Mouse (Mus musculus): Measurements from ENCODE around the gene Ddx23.
A peak's percentile ranks its signal among the peaks of the same experiment; 100 is the strongest.

Gene Ddx23

GRCm38 (mm10) chr15:98674994-98675545 is 12.4 kb upstream of the Ddx23 start:
- DNase-seq (ENCODE audit: extremely low spot score) = no peak

- no peak for DNase-seq (ENCODE audit: extremely low spot score)
These were observed 11.7 kb upstream of the Ddx23 start for GRCm38 (mm10) chr15:98674284-98674993.

- no peak for DNase-seq (ENCODE audit: extremely low spot score)
These were observed 11.0 kb upstream of the Ddx23 start for GRCm38 (mm10) chr15:98673732-98674131.

GRCm38 (mm10) chr15:98672592-98672991 is 9.9 kb upstream of the Ddx23 start:
- no peak for DNase-seq (ENCODE audit: extremely low spot score)

- DNase-seq (ENCODE audit: extremely low spot score) = no peak
These were observed 1.6 kb upstream of the Ddx23 start for GRCm38 (mm10) chr15:98664042-98664907.

- no peak for DNase-seq (ENCODE audit: extremely low spot score)
These were observed 512 bp downstream of the Ddx23 start for GRCm38 (mm10) chr15:98662198-98662566.

GRCm38 (mm10) chr15:98656982-98657751 is 5.5 kb downstream of the Ddx23 start:
- no peak for DNase-seq (ENCODE audit: extremely low spot score)

- no peak for DNase-seq (ENCODE audit: extremely low spot score)
These were observed 10.5 kb downstream of the Ddx23 start for GRCm38 (mm10) chr15:98652174-98652573.

GRCm38 (mm10) chr15:98651431-98651830 is 11.3 kb downstream of the Ddx23 start:
- no peak for DNase-seq (ENCODE audit: extremely low spot score)

GRCm38 (mm10) chr15:98648071-98648470 is 14.6 kb downstream of the Ddx23 start:
- no peak for DNase-seq (ENCODE audit: extremely low spot score)

GRCm38 (mm10) chr15:98647308-98647707 is 15.4 kb downstream of the Ddx23 start:
- no peak for DNase-seq (ENCODE audit: extremely low spot score)

- DNase-seq (ENCODE audit: extremely low spot score) = no peak
These were observed 16.0 kb downstream of the Ddx23 start for GRCm38 (mm10) chr15:98646737-98647136.

- DNase-seq (ENCODE audit: extremely low spot score) = no peak
These were observed 17.4 kb downstream of the Ddx23 start for GRCm38 (mm10) chr15:98645057-98646026.

- DNase-seq (ENCODE audit: extremely low spot score) = no peak
These were observed 18.3 kb downstream of the Ddx23 start for GRCm38 (mm10) chr15:98644406-98644805.

- DNase-seq (ENCODE audit: extremely low spot score) = no peak
These were observed 22.5 kb downstream of the Ddx23 start for GRCm38 (mm10) chr15:98640157-98640556.

GRCm38 (mm10) chr15:98637155-98637554 is 25.5 kb downstream of the Ddx23 start:
- no peak for DNase-seq (ENCODE audit: extremely low spot score)

- no peak for DNase-seq (ENCODE audit: extremely low spot score)
These were observed 26.2 kb downstream of the Ddx23 start for GRCm38 (mm10) chr15:98636517-98636916.

- peak; percentile 57 for DNase-seq (ENCODE audit: extremely low spot score)
These were observed 27.3 kb downstream of the Ddx23 start for GRCm38 (mm10) chr15:98635291-98635841.

GRCm38 (mm10) chr15:98634541-98635081 is 28.1 kb downstream of the Ddx23 start:
- DNase-seq (ENCODE audit: extremely low spot score) = peak; percentile 91

- no peak for DNase-seq (ENCODE audit: extremely low spot score)
These were observed 28.7 kb downstream of the Ddx23 start for GRCm38 (mm10) chr15:98633822-98634470.

All from embryo, embryonic 9.5 days (tissue).